Mouse (Mus musculus): Measurements from ENCODE around the gene Srpk1. TPM values are rescaled to one million over a fixed set of nuclear protein-coding genes. Genes with fewer than 3 reads are reported as not detected.
A peak's percentile ranks its signal among the peaks of the same experiment; 100 is the strongest.

Srpk1 gene
- total RNA-seq, 4 experiments from 2014 or later, result 68.4 to 81.5 (median 72.8) TPM

DNA sequence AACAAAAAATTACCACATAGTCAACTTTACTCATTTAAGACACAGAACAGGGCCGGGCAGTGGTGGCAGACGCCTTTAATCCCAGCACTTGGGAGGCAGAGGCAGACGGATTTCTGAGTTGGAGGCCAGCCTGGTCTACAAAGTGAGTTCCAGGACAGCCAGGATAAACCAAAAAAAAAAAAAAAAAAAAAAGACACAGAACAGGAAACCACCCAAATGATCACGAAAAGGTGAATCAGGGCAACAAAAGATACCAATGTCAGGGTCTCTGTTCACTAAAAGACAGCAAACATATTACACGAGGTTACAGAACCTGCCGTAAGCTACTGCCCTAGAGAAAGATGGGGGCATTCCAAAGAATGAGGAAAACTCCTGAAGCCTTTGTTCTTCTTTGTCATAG, 9.4 kb downstream of the Srpk1 start:
- DNase-seq, result no peak

DNA sequence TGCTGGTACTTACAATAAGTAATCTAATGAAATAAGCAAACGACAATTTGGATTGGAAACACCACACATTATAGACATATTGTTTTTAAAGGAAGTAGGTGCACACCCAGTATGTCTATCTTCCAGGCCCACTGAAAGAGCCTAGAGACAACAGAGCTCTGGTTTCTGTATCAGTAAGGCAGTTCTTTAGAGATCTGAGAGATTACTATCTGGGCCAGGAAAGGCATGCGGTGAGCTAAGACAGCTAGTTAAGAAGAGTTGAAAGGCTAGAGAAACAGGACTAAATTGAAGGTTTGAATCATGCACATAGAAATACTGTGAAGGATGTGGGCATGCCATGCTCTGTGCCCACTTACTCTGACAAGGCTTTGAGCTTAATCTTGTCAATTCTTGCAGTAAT, 9.9 kb downstream of the Srpk1 start:
- DNase-seq, result no peak

DNA sequence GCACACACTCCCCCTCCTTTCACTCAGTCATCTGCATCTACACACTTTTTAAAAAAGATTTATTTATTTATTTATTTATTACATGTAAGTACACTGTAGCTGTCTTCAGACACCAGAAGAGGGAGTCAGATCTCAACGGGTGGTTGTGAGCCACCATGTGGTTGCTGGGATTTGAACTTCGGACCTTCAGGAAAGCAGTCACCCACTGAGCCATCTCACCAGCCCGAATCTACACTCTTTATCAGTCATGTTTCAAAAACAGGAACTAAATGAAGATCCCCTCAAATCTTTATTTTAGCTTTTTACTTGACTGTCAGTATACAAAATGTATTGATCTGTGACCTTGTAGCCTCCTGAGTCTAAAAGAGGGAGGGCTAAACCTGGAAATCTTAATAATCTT, 13.0 kb downstream of the Srpk1 start:
- no peak for DNase-seq

DNA sequence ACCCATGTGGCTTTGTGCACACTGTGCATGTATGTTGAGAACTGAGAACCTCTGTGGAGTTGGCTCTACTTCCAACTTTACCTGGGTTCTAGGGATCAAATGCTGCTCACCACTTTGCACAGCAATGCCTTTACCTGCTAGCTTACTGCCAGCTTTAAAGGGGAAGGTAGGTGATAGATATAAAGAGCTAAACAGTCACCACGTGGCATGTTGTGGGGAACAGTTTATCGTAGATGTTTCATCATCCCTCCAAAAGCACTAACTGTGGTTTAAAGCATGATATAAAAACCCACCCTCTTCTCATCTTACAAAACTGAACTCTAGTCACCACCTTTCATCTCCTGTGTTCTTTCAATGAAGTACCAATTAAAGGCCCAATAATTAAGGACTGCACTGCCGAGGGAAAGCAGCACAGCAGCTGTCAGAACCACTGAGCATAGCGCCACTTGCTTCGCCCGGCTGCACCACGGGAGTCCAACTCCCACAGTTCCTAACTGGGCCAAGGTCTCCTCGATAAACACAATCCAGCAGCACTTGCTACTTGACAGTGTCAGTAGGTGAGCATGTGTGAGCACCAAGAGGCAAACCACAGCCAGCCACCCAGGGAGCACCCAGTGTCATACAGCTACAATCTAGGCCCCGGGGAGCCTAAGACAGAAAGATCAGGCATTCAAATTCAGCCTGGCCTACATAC, 20.8 kb downstream of the Srpk1 start:
- peak; percentile 40 for DNase-seq

DNA sequence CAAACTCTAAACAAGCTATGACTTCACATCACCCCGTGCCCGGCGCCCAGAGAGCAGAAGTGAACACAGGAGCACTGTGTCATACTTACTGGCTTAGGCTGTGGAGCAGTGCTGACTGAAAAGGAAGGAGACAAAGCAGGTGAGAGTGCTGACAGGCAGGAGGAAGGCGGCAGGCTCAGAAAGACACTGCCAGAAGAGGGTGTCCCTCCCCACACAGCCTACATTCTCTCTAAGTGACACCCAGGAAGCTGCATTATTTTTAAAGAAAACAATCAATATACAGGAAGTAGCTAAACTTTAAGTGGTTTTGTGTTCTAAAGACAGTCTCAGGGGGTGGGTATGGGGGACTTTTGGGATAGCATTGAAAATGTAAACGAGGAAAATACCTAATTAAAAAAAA, 21.7 kb downstream of the Srpk1 start:
- no peak for DNase-seq

DNA sequence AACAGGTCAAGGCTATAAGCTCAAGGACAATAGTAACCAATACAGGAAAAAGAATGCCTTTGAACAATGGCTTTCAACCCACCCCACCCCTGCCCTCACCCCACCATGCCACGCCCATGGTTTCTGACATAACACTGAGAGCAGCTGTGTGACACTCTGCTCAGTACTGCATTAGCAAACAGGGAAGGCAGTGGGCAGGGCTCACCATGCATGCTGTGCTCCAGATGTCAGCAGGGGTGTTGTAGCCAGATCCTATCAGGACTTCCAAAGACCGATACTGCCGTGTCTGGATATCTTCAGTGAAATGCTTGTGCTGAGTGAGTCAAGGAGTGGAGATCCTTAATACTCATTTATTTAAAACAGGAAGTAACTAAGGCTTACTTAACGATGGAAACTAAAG, 28.5 kb downstream of the Srpk1 start:
- no peak for DNase-seq

DNA sequence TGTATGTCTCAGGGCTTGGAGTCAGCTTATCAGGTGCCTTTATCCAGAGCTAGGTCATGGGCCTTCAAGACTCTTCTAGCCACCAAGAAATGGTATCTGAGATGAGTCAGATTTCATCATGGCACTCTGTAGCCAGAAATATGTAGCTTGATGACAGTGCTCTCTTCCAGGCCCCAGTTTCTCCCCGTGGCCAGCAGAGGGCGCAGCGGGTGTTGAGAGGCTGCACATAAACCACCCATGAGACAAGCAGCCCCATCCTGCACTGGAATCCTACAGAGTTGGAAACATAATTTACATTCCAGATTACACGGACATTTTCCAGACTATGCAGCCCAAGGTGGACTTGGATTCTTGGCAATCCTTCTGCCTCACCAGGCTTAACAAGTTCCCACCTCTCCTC, 29.5 kb downstream of the Srpk1 start:
- peak; percentile 61 for DNase-seq

DNA sequence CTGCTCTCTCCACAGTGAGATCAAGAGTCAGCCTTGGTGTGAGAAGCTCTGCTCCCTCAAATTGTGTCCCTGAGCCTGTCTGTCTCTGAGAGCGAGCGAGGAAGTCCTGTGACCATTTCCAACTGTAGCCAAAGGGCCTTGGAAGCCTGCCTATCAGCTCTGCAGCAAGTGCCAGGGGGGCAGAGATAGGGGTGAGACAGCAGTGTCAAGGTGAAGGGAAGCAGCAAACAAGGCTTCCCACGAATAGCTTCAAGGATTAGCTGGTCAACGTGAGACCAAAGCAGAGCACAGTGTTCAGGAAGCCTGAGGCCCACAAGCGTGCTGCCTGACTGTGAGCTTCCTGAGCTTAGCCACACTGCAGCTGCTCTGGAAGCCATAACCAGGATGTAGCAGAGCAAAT, 31.0 kb downstream of the Srpk1 start:
- DNase-seq, result peak; percentile 68

DNA sequence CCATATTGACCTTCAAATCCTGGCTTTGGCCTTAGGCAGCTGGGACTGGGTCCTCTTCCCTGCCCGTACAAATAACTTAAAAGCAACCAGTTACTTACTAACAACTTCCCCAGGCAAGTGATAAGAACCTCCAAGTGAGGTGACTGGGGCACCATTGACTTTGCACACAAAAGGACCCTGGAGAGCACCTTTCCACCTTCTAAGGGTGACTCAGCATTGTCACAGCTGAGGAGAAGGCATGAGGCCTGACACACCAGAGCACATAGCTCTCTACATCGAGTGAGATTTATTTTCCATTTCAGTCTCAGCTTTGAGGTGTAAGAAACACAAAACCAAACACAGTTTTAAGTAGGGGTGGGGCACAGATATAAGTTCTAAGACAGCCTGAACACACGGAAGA, 31.9 kb downstream of the Srpk1 start:
- DNase-seq, result no peak

DNA sequence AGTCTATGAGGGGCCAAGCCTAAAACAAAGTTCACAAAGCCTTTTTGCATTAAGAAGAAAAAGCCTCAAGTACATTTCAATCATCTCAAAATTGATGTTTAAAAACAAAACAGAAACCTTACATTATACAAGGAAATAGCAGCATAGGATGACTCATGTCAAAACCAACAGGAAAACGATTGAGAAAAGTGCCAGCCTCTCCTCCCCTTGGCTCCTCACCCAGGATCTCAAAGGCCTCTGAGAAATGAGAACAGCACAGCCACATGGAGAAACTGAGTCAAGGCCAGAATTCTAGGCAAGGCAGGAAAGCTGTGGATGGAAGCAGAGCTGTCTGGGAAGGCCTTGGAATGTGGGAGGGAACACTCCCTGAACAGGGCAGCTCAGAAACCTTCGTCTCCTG, 33.9 kb downstream of the Srpk1 start:
- DNase-seq, result no peak

DNA sequence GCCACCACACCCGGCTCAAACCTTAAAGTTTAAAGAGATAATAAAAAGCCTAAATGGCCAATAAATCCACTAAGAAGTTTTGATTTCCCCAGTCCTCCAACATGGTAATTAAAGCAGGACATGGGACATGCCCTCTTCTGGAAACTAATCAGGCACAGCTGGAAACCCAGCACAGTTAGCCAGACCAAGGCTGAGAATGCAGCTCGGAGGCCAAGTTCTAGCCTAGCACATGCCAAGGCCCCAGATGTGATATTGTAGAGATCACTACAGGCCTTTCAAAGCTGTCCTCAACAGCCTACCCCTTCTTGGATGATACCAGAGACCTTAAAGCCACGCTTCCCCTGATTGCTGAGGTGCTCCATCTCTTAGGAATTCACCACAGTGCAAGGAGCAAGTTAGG, 36.0 kb downstream of the Srpk1 start:
- no peak for DNase-seq

DNA sequence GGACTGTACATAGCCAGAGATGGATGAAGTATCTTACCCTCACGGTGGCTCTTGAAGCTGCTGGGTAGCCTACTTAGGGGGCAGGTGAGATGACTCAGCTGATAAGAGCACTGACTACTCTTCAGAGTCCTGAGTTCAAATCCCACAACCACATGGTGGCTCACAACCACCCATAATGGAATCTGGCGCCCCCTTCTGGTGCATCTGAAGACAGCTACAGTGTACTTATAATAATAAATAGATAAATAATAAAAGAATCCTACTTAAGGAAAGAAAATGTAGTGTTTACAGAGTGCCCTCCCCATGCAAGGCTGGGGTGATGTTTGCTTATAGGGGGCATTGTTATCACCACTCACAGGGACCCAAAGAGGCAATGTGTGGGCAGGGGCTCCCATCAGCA, 41.5 kb downstream of the Srpk1 start:
- DNase-seq, result no peak

DNA sequence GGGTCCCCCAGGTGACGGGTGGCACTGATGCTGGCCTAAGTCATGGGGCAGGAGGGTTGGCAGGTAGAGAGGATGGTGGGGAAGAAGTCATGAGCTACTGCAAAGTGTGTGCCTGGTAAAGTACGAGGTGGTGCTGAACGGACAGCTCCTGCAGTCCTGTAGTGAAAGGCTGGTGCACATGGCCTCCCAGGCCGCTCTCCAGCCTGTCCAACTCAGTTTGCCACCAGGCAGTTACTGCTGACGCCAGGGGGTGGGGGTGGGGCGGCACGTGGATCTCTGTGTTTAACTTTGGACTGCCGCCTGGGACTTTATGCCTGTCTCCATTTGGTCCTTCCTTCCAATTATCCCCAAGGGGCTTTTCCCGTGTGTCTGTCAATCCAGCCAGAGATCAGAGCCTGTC, 42.1 kb downstream of the Srpk1 start:
- DNase-seq, result peak; percentile 42

DNA sequence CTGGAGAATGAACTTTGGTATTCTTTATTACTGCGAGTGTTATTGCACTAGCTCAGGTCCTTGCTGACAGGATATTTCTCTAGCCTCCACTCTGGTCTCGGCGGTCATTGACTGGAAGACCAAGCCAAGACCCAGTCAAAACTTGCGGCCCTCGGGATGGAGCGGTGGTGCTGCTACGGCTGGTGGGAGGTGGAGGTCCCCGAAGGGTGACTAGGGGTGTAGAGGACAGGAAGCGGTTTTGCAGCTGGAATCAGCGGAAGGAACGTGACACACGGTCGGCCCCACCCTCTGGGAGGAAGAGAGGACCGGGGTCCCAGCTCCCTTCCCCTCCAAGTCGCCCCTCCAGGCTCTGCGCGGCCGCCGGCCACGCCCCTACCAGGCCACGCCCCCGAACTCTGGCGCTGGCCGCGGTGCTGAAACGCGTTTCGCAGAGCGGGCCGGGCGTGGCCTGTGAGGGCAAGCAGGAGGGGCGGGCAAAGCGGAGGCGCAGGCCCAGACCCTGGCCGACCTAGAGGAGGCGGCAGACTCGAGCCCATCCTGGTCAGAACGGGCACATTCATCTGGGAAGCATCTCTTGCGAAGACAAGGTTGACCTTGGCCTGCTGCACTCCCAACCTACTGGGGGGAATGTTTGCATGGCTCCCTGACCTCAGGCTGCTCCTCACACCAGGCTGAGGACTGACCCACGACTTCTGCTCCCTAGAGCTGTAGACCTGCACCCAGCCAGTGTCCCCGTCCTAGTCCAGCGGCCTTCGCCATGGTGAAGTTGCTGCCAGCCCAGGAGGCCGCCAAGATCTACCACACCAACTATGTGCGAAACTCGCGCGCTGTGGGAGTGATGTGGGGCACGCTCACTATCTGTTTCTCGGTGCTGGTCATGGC, 47.0 kb downstream of the Srpk1 start, which contains the start of gene Lhfpl5:
Lhfpl5 (plus strand) TSS at position 398 of the 882 bp plus-strand sequence.
- no peak for DNase-seq

DNA sequence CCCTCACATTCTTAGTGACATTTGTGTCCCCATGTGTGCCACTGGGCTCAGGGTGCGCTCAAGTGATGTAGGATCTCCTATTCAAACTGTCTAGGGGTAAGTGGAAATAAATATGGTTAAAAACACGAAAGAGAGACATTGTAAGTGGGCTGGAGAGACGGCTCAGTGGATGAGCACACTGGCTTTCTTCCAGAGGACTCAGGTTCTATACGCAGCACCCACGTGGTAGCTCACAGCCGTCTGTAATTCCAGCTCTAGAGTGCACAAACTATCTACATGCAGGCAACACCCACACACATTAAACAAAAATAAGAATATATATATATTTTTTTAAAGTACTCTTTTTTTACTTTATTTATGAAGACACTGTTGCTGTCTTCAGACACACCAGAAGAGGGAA, 49.6 kb downstream of the Srpk1 start:
- DNase-seq, result no peak

DNA sequence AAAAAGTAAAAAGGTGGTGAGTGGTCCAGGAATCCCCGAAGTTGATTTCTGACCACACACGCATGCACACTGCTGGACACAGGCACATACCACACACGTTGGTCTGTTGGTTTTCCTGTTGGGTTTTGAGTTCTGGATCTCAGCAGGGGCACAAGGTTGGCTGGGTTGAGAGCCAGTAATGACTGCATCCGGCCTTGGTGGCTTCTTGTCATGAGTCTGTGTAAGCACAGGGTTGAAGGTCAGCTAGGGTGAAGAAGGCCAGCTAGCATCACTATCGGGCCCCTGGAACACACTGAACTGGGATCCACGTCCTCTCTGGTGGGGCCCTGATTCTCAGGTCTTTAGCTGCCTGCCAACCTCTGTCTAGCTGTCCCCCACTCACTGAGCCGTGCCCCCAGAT, 50.0 kb downstream of the Srpk1 start:
- no peak for DNase-seq

DNA sequence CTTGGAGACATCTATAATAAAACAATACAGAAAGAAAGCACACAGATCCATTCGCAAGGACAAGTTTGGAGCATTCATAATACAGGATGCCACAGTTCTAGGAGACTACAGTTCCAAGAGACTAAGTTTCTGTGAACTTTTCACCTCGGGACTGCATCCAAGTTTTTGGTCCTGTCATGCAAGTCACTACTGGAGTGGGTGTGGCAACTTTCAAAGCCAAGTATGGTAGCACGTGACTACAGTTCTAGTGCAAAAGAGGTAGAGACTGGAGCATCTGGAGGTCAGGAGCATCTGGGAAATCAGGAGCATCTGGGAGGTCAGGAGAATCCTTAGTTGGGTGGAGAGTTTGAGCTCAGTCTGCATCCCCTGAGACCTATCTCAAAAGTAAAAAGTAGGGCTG, 50.6 kb downstream of the Srpk1 start:
- DNase-seq, result no peak

DNA sequence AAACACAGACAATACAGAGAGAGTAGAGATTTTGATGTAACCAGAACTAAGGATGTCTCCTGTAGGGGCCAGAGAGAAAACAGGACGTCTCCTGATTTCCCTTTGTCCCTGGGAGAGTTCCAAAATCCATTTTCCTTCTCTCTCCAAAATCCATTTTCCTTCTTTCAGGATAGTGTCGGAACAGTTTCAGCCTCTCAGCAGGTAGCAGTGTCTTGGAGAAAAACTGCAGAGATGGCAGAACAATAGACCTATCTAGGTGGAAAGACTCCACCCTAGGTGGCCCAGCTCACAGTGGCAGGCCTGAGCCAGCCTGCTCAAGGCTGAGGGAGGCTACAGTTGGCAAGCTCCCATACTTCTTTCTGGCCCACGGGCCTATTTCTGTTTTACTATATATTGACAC, 55.0 kb downstream of the Srpk1 start:
- no peak for DNase-seq

DNA sequence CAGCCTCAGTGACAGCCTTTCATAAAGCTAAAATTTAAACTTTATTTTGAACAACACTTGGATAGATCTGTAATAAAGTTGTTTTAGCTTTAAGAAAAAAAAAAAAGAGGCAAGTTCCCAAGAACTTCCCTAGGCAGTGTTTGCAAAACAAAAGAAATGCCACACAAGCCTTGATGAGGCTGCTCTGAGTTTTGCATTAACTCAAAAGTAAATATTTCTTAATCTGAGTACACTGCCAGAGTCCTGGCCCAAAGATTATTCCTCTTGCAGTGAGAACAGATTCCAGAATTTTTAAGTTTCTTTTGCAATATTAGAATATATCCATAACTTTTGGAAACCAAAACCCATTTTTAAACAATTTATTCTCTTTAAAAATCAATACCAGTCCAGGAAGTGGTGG, 57.3 kb downstream of the Srpk1 start:
- DNase-seq, result no peak

DNA sequence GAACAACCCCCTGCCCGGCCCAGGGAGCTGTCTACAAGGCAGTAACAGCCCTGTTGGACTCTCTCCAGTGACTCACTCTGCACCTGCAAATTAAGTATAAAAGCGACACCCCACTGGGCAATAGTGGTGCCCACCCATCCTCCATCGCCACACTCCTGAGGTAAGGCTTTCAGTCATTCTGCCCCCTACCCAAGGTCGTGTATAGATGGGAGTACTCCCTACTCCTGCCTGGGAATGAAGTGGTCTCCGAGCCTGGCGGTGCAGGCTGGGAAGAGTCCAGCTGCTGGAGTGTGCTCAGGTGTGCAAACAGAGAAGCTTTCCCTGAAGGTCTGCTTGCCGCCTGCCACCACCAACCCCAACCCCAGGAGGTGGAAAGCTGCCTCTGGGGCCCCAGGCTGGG, 60.9 kb downstream of the Srpk1 start:
- DNase-seq, result no peak

DNA sequence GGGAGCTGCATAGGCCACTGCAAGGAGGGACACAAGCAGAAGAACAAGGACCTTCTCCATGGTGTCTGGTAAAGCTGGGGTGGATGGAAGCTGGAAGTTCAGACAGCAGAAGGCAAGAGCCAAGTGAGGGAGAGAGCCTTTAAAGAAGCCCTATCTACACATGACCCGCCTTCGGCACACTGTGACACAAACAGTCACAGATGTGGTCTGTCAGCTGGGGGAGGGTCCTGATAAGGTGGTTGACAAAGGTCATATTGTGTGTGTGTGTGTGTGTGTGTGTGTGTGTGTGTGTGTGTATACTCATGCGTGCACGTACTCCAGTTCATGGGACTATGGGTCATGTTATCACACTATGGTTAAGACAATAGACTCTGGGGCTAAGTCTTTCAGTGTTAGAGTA, 61.9 kb downstream of the Srpk1 start, which contains the start of gene Clps:
Clps (minus strand) TSS at position 169 of the 400 bp plus-strand sequence.
- no peak for DNase-seq

DNA sequence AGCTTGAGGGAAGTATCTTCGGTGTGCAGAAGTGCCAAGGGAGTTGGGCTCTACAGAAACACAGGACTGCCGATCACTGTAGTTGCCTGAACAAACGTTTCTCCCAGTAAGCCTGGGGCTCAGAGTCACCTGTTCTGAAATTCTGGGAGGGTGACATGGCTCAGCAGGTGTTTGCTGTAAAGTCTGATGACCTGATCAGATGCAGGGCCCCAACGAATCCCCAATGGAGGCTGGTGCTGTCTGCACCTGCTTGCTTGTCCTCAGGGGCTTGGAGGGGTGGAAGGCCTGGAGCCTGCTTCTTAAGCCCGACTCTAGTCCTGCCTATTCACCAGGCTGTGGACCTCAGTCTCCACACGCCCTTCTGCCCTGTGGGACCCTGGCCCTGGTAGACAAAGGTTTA, 64.7 kb downstream of the Srpk1 start:
- DNase-seq, result no peak

DNA sequence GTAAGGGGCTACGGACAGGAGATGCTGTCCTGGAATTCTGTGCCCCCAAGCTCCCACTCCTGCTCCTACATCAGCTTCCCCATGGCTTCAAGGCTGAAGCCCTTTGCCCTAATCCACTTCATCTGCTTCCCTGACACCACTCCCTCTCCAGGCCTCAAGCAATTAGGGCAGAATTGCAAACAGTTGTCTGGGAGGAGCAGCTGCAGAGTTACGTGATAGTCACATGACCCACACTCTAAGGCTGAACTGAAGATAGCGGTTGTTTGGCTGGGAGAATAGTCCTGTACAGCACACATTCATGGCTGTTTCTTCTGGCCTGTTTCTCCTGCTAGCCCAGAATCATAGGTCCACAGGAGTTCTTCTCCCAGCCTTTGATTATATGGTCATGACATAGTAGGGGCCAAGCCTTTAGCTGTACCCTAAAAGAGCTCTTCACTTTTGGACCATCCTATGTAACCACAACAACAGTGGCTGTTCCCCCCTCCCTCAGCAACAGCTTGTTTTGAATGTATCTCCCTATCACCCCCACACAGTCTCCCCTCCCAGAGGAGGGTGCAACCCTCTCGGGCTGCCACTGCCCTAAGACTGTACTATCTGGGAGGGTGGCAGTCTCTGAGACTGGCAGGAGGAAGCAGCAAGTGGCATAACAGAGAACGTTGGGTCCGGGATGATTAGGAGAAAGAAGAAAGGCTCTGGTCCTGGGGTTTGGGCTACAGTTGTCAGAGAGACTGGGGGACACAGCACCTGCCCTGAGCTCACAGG, 65.7 kb downstream of the Srpk1 start:
- DNase-seq, result no peak

Measured in adrenal gland, adult 8-10 months (tissue).